Mouse (Mus musculus) CH12.LX (cell line): Measurements from ENCODE around the gene Pde9a. TPM values are rescaled to one million over a fixed set of nuclear protein-coding genes. Genes with fewer than 3 reads are reported as not detected.

Source experiments
- DNase-seq: peaks from one replicate; pipeline ENCODE4 v3.0.0-alpha.2; 2013; ENCODE audit errors: extremely low read depth
- H3K27ac ChIP-seq: 2 replicates; pipeline ENCODE4 v1.5.1; 2012; ENCODE audit warnings: low read depth, mild to moderate bottlenecking, control low read depth, moderate library complexity; ENCODE audit not compliant: insufficient read depth
- H3K27me3 ChIP-seq: replicated peaks from 2 replicates; pipeline ENCODE3; 2012; ENCODE audit warnings: inconsistent platforms
- H3K36me3 ChIP-seq, 2 experiments: replicated peaks in 1 of 2; 2 replicates each; pipeline versions ENCODE3 to v1.6.1; 2012; ENCODE audit warnings: inconsistent platforms in 1 of 2, low read length in 1 of 2, mild to moderate bottlenecking in 1 of 2, mixed read lengths in 1 of 2, moderate library complexity in 1 of 2; ENCODE audit not compliant: control insufficient read depth in 1 of 2, insufficient read depth in 1 of 2
- H3K4me1 ChIP-seq, 2 experiments: 2 replicates each; pipeline ENCODE4 v1.6.1; 2012; ENCODE audit warnings: inconsistent platforms in 1 of 2, moderate library complexity in 1 of 2; ENCODE audit not compliant: insufficient read depth in 2 of 2, control insufficient read depth in 1 of 2
- H3K4me2 ChIP-seq: 2 replicates; pipeline ENCODE4 v1.6.1; 2012; ENCODE audit warnings: low read depth, mild to moderate bottlenecking, control low read depth; ENCODE audit not compliant: poor library complexity, insufficient read depth, severe bottlenecking
- H3K4me3 ChIP-seq, 3 experiments: fragments of 150-350 bp in 1 of 3; sonication (generic) in 1 of 3; replicated peaks in 1 of 3; 2 replicates each; pipeline versions ENCODE3 to v1.5.1; 2011 to 2012; ENCODE audit warnings: low read depth in 2 of 3, low read length in 2 of 3, mild to moderate bottlenecking in 2 of 3, moderate library complexity in 2 of 3, control low read depth in 1 of 3, improper control_type of control experiment in 1 of 3, inconsistent platforms in 1 of 3, mixed read lengths in 1 of 3; ENCODE audit not compliant: poor library complexity in 1 of 3
- H3K79me2 ChIP-seq: replicated peaks from 2 replicates; pipeline ENCODE4 v1.6.1; 2012; ENCODE audit warnings: mild to moderate bottlenecking, moderate library complexity; ENCODE audit not compliant: control insufficient read depth, poor library complexity, insufficient read depth, severe bottlenecking; ENCODE audit errors: extremely low read depth
- H3K9ac ChIP-seq: 2 replicates; pipeline ENCODE4 v1.6.1; 2012; ENCODE audit warnings: low read depth, mild to moderate bottlenecking, control low read depth, moderate library complexity; ENCODE audit not compliant: insufficient read depth
- H3K9me3 ChIP-seq: replicated peaks from 2 replicates; pipeline ENCODE3; 2012; ENCODE audit warnings: low read length, inconsistent platforms, mixed read lengths
- BHLHE40 ChIP-seq: IDR thresholded peaks from 2 replicates; pipeline ENCODE4 v1.6.1; 2011; ENCODE audit warnings: mild to moderate bottlenecking, low read depth, low read length, improper control_type of control experiment
- CHD2 ChIP-seq: IDR thresholded peaks from 2 replicates; pipeline ENCODE4 v1.6.1; 2011; ENCODE audit warnings: low read length, improper control_type of control experiment
- CTCF ChIP-seq, 2 experiments: IDR thresholded peaks in 1 of 2; conservative IDR thresholded peaks in 1 of 2; 2 replicates each; pipeline ENCODE4 v1.5.1; 2011 to 2012; ENCODE audit warnings: low read depth in 2 of 2, low read length in 2 of 2, improper control_type of control experiment in 1 of 2, inconsistent platforms in 1 of 2, mild to moderate bottlenecking in 1 of 2, moderate library complexity in 1 of 2
- E2F4 ChIP-seq: IDR thresholded peaks from 2 replicates; pipeline ENCODE4 v1.6.1; 2011; ENCODE audit warnings: low read depth, low read length, improper control_type of control experiment; ENCODE audit not compliant: insufficient replicate concordance
- ELF1 ChIP-seq: IDR thresholded peaks from 2 replicates; pipeline ENCODE4 v1.6.1; 2014; ENCODE audit warnings: low read depth, mild to moderate bottlenecking, inconsistent platforms, low read length, improper control_type of control experiment
- EP300 ChIP-seq: IDR thresholded peaks from 2 replicates; pipeline ENCODE4 v1.6.1; 2011; ENCODE audit warnings: low read length, improper control_type of control experiment
- ETS1 ChIP-seq: conservative IDR thresholded peaks from 2 replicates; pipeline ENCODE4 v1.6.1; 2012; ENCODE audit warnings: low read depth, mild to moderate bottlenecking, inconsistent platforms, low read length, improper control_type of control experiment, moderate library complexity
- GABPA ChIP-seq: IDR thresholded peaks from 2 replicates; pipeline ENCODE4 v1.6.1; 2012; ENCODE audit warnings: low read depth, low read length, improper control_type of control experiment, inconsistent platforms; ENCODE audit not compliant: insufficient replicate concordance
- HCFC1 ChIP-seq: IDR thresholded peaks from 2 replicates; pipeline ENCODE4 v1.6.1; 2012; ENCODE audit warnings: low read depth, mild to moderate bottlenecking, inconsistent platforms, low read length, improper control_type of control experiment
- JUND ChIP-seq: conservative IDR thresholded peaks from 2 replicates; pipeline ENCODE4 v1.6.1; 2011; ENCODE audit warnings: low read depth, low read length, improper control_type of control experiment
- MAFK ChIP-seq: IDR thresholded peaks from 2 replicates; pipeline ENCODE4 v1.6.1; 2011; ENCODE audit warnings: low read length, improper control_type of control experiment; ENCODE audit not compliant: insufficient replicate concordance
- MAX ChIP-seq: IDR thresholded peaks from 2 replicates; pipeline ENCODE4 v1.6.1; 2011; ENCODE audit warnings: low read length, improper control_type of control experiment
- MAZ ChIP-seq: IDR thresholded peaks from 2 replicates; pipeline ENCODE4 v1.6.1; 2012; ENCODE audit warnings: low read depth, mild to moderate bottlenecking, inconsistent platforms, low read length, improper control_type of control experiment, moderate library complexity
- TBP ChIP-seq: conservative IDR thresholded peaks from 2 replicates; pipeline ENCODE4 v1.6.1; 2011; ENCODE audit warnings: low read depth, low read length, improper control_type of control experiment
- USF1 ChIP-seq: IDR thresholded peaks from 2 replicates; pipeline ENCODE4 v1.6.1; 2014; ENCODE audit warnings: low read depth, mild to moderate bottlenecking, inconsistent platforms, low read length, improper control_type of control experiment
- ZC3H11A ChIP-seq: IDR thresholded peaks from 2 replicates; pipeline ENCODE4 v1.6.1; 2012; ENCODE audit warnings: low read depth, mild to moderate bottlenecking, inconsistent platforms, low read length, improper control_type of control experiment
- ZMIZ1 ChIP-seq: IDR thresholded peaks from 2 replicates; pipeline ENCODE4 v1.6.1; 2012; ENCODE audit warnings: low read depth, mild to moderate bottlenecking, inconsistent platforms, low read length, improper control_type of control experiment
- dilution Hi-C: fragments of 300-500 bp; cut with MboI; formaldehyde crosslinking; loops from 2 replicates; pipeline ENCODE4 v1.14.3; 2020; ENCODE audit warnings: low sequenced_read_pairs; ENCODE audit not compliant: extremely low pct_unique_long_range_greater_than_20kb, extremely low pct_ligation_motif_present
- in situ Hi-C: fragments of 300-500 bp; cut with MboI; formaldehyde crosslinking; loops from 3 replicates; pipeline ENCODE4 v1.14.3; 2019; ENCODE audit warnings: low sequenced_read_pairs, low pct_ligation_motif_present, low pct_unique_long_range_greater_than_20kb, mixed read lengths
- polyA plus RNA-seq: library from polyadenylated mRNA; unstranded; fragments of >175 nt; gene quantifications from 2 replicates; pipeline ENCODE4 v1.2.1, GENCODE M21; 2012; ENCODE audit warnings: low read depth; ENCODE audit not compliant: insufficient read length
- total RNA-seq, 2 experiments: library from RNA; depleted of rRNA; stranded (reverse); fragments of 300-350 nt in 1 of 2; fragments of >200 nt in 1 of 2; gene quantifications; 2 replicates each; pipeline ENCODE4 v1.2.3; 2012 to 2014

The Pde9a gene
- total and polyA plus RNA-seq, 3 experiments: not detected

- no peak overlapping the region for H3K27ac ChIP-seq
- TF ChIP-seq HCFC1 (no peak), E2F4 (no peak), BHLHE40 (no peak)
- dilution Hi-C loops (no loop called here), in situ Hi-C loops (no loop called here)
- no peak overlapping the region for H3K4me2 ChIP-seq
- no peaks in the 10 kb centered on the region for H3K4me1 ChIP-seq
- H3K4me3 ChIP-seq: no peak overlapping the region
- no peak overlapping the region for H3K9ac ChIP-seq
- H3K27me3 ChIP-seq: peaks cover 77% of the 10 kb centered on the region
- H3K79me2 ChIP-seq: no peaks in the 10 kb centered on the region
- H3K9me3 ChIP-seq: no peaks in the 10 kb centered on the region
- DNase-seq: no peak
- H3K36me3 ChIP-seq: no peaks in the 10 kb centered on the region
Observed at GRCm38 (mm10) chr17:31389432-31390050, 3.5 kb downstream of the Pde9a start.

DNA sequence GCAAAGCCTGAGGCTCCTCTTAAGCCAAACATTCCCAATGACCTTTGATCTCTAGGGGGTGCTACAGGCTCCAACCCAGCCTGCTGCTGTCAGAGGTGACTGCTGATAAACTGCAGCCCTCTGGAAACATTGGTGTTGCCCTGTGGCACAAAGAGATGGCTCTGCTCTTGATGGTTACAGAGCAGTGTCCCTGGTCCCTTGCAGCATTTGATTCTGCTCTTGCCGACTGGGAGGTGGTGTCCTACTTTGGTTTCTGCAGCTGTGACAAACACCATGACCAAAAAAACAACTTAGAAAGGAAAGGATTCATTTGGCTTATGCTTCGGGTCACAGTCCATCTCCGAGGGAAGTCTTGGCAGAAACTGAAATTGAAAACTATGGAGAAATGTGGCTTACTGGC is 5.5 kb downstream of the Pde9a start:
- no peaks in the 10 kb centered on the region for H3K79me2 ChIP-seq
- TF ChIP-seq CTCF (conservative IDR thresholded peaks at IDR 0.05 in 1 of 2, IDR thresholded peaks at IDR 0.05 in 1 of 2; ENCODE audit: low read depth in 2 of 2, low read length in 2 of 2): peak in 1 of 2 experiments; percentile 15; a peak in 1 of 4 replicates
- TF ChIP-seq MAZ: no peak
- TF ChIP-seq, all 38 proteins: peak for 1
- Histone ChIP-seq H3K9me3 (no peaks in the 10 kb centered on the region), H3K4me2 (no peak overlapping the region), H3K36me3 (no peaks in the 10 kb centered on the region), H3K9ac (no peak overlapping the region), H3K4me3 (no peak overlapping the region), H3K27ac (no peak overlapping the region), H3K27me3 (peaks cover 75% of the 10 kb centered on the region), H3K4me1 (no peaks in the 10 kb centered on the region)
- no peak for DNase-seq
- in situ Hi-C loops (no loop called here), dilution Hi-C loops (no loop called here)

DNA sequence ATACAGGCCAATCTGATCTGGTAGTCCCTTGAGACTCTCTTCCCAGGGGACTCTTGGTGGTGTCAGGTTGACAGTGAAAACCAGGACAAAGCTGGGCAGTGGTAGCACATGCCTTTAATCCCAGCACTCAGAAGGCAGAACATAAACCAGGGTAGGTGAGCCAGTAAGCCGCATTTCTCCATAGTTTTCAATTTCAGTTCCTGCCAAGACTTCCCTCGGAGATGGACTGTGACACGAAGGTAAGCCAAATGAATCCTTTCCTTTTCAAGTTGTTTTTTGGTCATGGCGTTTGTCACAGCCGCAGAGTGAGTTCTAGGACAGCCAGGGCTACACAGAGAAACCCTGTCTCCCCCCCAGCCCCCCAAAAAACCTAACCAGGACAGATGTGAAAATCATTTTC is 6.0 kb downstream of the Pde9a start:
- dilution Hi-C loops: no loop called here
- Histone ChIP-seq H3K36me3 (no peaks in the 10 kb centered on the region), H3K4me1 (no peaks in the 10 kb centered on the region), H3K9ac (no peak overlapping the region), H3K9me3 (no peaks in the 10 kb centered on the region), H3K4me2 (no peak overlapping the region), H3K27ac (no peak overlapping the region), H3K79me2 (no peaks in the 10 kb centered on the region), H3K27me3 (peaks cover 75% of the 10 kb centered on the region), H3K4me3 (no peak overlapping the region)
- no peak for DNase-seq
- TF ChIP-seq ZC3H11A (no peak), JUND (no peak), MAX (no peak), EP300 (no peak), ELF1 (no peak), GABPA (no peak), CHD2 (no peak), MAFK (no peak), TBP (no peak), ZMIZ1 (no peak), ETS1 (no peak), USF1 (no peak)
- in situ Hi-C loops: no loop called here
